ENCODE assay signal across 8 mouse cellular contexts in genomic region chr1:56971441-56971861, GRCm38 (mm10). TPM values are rescaled to one million over a fixed set of nuclear protein-coding genes. Genes with fewer than 3 reads are reported as not detected.
DNase-seq lines count a peak whose midpoint lies in the region; ATAC-seq lines count a peak whose summit lies in the region.

No protein-coding gene starts in this region.

- peak overlapping the region; percentile 82 for H3K4me3 ChIP-seq in embryonic facial prominence, embryonic 10.5 days
- peak overlapping the region; percentile 87 for H3K4me3 ChIP-seq in intestine, embryonic 16.5 days (ENCODE audit: low read length)
- H3K4me3 ChIP-seq in midbrain, embryonic 16.5 days (ENCODE audit: low read depth, low read length) = peak overlapping the region; percentile 57

- peak overlapping the region; percentile 98 for H3K27ac ChIP-seq in embryonic facial prominence, embryonic 10.5 days (replicated peaks)
- no peak overlapping the region for H3K27ac ChIP-seq in intestine, embryonic 16.5 days (ENCODE audit: low read length)
- peak overlapping the region; percentile 19; the same call in 1 of the 2 replicates for H3K27ac ChIP-seq in midbrain, embryonic 16.5 days (ENCODE audit: low read length)

- peaks cover 65% of the 10 kb centered on the region for H3K27me3 ChIP-seq in embryonic facial prominence, embryonic 10.5 days (replicated peaks; ENCODE audit: low read depth, poor library complexity, severe bottlenecking)
- peaks cover 13% of the 10 kb centered on the region for H3K27me3 ChIP-seq in intestine, embryonic 16.5 days (replicated peaks; ENCODE audit: control insufficient read depth, insufficient read depth, low read length)
- H3K27me3 ChIP-seq in midbrain, embryonic 16.5 days (ENCODE audit: control insufficient read depth, insufficient read depth, low read depth, low read length) = peaks cover 38% of the 10 kb centered on the region

- no peaks in the 10 kb centered on the region for H3K36me3 ChIP-seq in embryonic facial prominence, embryonic 10.5 days (replicated peaks)
- no peaks in the 10 kb centered on the region for H3K36me3 ChIP-seq in intestine, embryonic 16.5 days (ENCODE audit: control insufficient read depth, insufficient read depth, low read length)
- no peaks in the 10 kb centered on the region for H3K36me3 ChIP-seq in midbrain, embryonic 16.5 days (ENCODE audit: control insufficient read depth, insufficient read depth, low read length)

- H3K4me2 ChIP-seq in intestine, embryonic 16.5 days (ENCODE audit: low read depth, low read length) = peak overlapping the region; percentile 93
- H3K4me2 ChIP-seq in midbrain, embryonic 16.5 days (ENCODE audit: low read length) = peak overlapping the region; percentile 100

- under 1% methylated on average over 29 of the region's 29 CpGs for WGBS in embryonic facial prominence, embryonic 10.5 days
- under 1% methylated on average over 29 of the region's 29 CpGs for WGBS in intestine, embryonic 16.5 days
- WGBS in midbrain, embryonic 16.5 days = 0% methylated on average over 27 of the region's 29 CpGs

- no peak for ATAC-seq in intestine, embryonic 16.5 days
- 0 out of 2 replicates have a peak, but pooled peaks have one; percentile 1 for ATAC-seq in midbrain, embryonic 16.5 days

- peaks cover 45% of the 10 kb centered on the region for H3K4me1 ChIP-seq in embryonic facial prominence, embryonic 10.5 days
- 0 out of 2 replicates have a peak, but pooled peaks cover 7% of the 10 kb centered on the region for H3K4me1 ChIP-seq in intestine, embryonic 16.5 days (ENCODE audit: control insufficient read depth, insufficient read depth, low read length)
- H3K4me1 ChIP-seq in midbrain, embryonic 16.5 days (ENCODE audit: control insufficient read depth, insufficient read depth, low read length) = peaks cover 29% of the 10 kb centered on the region

- no peaks in the 10 kb centered on the region for H3K9me3 ChIP-seq in embryonic facial prominence, embryonic 10.5 days
- no peaks in the 10 kb centered on the region for H3K9me3 ChIP-seq in intestine, embryonic 16.5 days (ENCODE audit: control insufficient read depth, low read length)
- H3K9me3 ChIP-seq in midbrain, embryonic 16.5 days (replicated peaks; ENCODE audit: control insufficient read depth, low read length, poor library complexity, severe bottlenecking) = no peaks in the 10 kb centered on the region

- H3K9ac ChIP-seq in intestine, embryonic 16.5 days (ENCODE audit: low read depth, low read length) = peak overlapping the region; percentile 85
- peak overlapping the region; percentile 42 for H3K9ac ChIP-seq in midbrain, embryonic 16.5 days (ENCODE audit: low read depth, low read length)

- peak; percentile 51 to 83 for DNase-seq in adrenal gland, adult (ENCODE audit: inconsistent age in 2 of 2, low spot score in 1 of 2)
- DNase-seq in adrenal gland, postnatal 10 days = no peak
- DNase-seq in 3134 (ENCODE audit: extremely low read depth, insufficient read length, low spot score) = peak; percentile 80
- DNase-seq in embryonic facial prominence, embryonic 10.5 days (ENCODE audit: low spot score) = peak; percentile 67
- no peak for DNase-seq in urinary bladder, adult 18-20 months (ENCODE audit: low spot score in 2 of 2)
- no peak for DNase-seq in right cerebral cortex, postnatal 25 days

RNA-seq across cellular contexts. Expression of gene Satb2, which starts 7.0 kb away (rescaled TPM):
- total RNA-seq in adrenal gland, postnatal 10 days (2021) = 1 to 10 TPM; 1.2 to 3.6 TPM
- polyA plus RNA-seq in embryonic facial prominence, embryonic 10.5 days (2016; fragmentation: Nextera tagmentation; extraction: Ambion mirVana) = 9.0 and 11.3 TPM in 2 replicates
- polyA plus RNA-seq in intestine, embryonic 16.5 days (2015; fragmentation: Nextera tagmentation; extraction: Ambion mirVana) = 2.1 and 2.6 TPM in 2 replicates
- 0.92 and 1.6 TPM in 2 replicates for polyA plus RNA-seq in midbrain, embryonic 16.5 days (2015; fragmentation: Nextera tagmentation; extraction: Ambion mirVana)

Comparison
In these comparisons a context has a peak if more than half of its experiments do, and no peak if none do; other contexts are left out.
1. DNase-seq: peak in adrenal gland, adult (2 of 2), 3134 (single experiment) and embryonic facial prominence, embryonic 10.5 days (single experiment); none in adrenal gland, postnatal 10 days (single experiment), urinary bladder, adult 18-20 months (0 of 2) and right cerebral cortex, postnatal 25 days (single experiment).
2. Peak in every context shown above with its lines, with median percentiles within 50 percentile points of each other: H3K4me3 ChIP-seq.